Mouse (Mus musculus) kidney, adult 9 months (tissue): ENCODE measurements at regions not wholly inside any gene's neighbourhood (a gene's known extent, or its start where the extent isn't known, plus 50 kb on each side); places are given as distances from the start of the nearest gene placed in this dataset.

Source experiments
- DNase-seq: peaks from one replicate; pipeline ENCODE4 v3.0.0; 2022

DNA sequence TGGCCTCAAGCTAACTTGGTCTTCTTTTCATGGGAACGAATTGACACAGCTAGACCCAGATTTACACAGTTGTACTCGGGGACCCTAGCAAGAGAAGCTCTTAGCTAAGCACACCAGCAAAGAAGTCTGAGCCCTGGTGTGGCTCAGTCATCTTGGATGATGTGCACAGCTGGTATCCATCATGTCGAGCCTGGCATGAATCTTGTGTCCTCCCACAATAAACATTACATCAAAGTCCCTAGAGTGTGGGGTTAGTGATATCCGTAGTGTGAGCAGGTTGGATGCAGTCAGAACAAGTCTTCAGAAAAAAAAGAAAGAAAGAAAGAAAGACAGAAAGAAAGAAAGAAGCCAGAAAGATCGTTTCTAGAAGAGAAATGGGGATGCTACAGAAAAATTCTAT is 52.1 kb upstream of the Hmcn1 start:
- no peak for DNase-seq

- DNase-seq: no peak
Measured at GRCm38 (mm10) chr1:151046626-151047025, 53.4 kb upstream of the Hmcn1 start.

GRCm38 (mm10) chr1:151049726-151050506 is 56.7 kb upstream of the Hmcn1 start:
- DNase-seq: no peak

DNA sequence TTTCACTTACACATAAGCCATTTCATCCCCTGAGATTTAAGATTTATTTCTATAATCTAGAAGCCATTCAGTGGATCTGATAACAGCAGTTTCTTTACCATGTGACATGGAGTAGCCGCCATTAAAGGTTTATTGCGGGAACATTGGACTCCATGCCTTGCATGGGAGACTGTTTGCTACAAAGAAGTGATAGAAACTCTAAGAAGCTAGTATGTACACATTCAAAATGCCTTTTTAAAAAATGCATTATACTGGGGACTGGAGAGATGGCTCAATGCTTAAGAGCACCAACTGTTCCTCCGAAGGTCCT is 57.2 kb upstream of the Hmcn1 start:
- DNase-seq: no peak

GRCm38 (mm10) chr1:151053268-151053667 is 60.0 kb upstream of the Hmcn1 start:
- DNase-seq: peak; percentile 62

- no peak for DNase-seq
Measured at GRCm38 (mm10) chr1:151055396-151055795, 62.2 kb upstream of the Hmcn1 start.

DNA sequence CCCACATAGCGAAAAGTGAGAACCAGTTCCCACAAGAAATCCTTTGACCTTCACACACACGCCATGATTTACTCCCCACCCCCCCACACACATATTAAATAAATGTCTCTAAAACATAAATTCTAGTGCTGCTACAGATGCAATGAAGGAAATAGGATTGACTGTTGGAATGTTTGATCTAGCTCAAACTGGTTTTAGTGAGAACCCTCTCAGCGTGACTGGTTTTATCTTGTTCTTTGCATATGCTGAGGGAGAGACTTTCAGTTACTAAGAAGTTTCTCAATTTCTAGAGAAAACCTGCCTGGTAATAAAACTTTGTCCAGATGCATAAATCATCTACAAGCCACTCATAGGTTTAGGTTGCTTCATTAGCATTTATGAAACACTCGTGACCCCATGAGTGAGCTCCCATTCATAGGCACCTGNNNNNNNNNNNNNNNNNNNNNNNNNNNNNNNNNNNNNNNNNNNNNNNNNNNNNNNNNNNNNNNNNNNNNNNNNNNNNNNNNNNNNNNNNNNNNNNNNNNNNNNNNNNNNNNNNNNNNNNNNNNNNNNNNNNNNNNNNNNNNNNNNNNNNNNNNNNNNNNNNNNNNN is 66.4 kb upstream of the Hmcn1 start:
- peak; percentile 58 for DNase-seq

- peak; percentile 44 for DNase-seq
Measured at GRCm38 (mm10) chr1:151065090-151065567, 71.9 kb upstream of the Hmcn1 start.

DNA sequence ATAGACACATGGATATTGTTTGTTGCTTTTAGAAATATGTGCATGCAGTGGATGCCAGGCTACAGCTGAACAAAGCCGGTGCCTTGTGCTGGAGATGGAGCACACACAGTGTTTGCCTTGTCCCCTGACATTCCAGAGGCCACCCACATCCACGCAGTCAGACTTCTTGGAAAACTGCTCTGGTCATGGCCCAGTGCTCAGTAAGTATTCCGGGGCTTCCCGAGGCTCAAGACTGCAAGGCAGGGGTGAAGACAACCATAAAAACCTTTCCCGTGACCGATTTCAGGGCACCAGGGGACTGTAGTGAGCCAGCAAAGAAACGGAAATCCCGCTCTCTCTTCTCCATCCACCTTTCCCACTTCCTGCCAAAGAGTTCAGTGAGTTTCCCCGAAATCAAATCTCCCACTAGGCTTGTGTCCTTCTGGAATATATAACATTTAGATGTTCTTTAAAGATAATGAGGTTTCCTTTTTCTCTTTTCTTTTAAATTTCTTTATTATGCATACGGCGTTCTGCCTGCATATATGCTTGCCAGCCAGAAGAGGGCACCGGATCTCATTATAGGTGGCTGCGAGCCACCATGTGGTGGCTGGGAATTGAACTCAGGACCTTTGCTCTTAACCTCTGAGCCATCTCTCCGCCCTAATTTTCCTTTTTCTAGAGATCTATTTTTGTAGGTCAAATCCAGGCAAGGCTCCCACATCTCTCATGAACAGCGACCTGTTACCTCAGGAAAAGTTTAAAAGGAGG is 73.3 kb upstream of the Hmcn1 start:
- peak; percentile 67 for DNase-seq

- no peak for DNase-seq
Measured at GRCm38 (mm10) chr1:151074508-151075314, 81.5 kb upstream of the Hmcn1 start.

- no peak for DNase-seq
Measured at GRCm38 (mm10) chr1:151075541-151075940, 82.3 kb upstream of the Hmcn1 start.

DNA sequence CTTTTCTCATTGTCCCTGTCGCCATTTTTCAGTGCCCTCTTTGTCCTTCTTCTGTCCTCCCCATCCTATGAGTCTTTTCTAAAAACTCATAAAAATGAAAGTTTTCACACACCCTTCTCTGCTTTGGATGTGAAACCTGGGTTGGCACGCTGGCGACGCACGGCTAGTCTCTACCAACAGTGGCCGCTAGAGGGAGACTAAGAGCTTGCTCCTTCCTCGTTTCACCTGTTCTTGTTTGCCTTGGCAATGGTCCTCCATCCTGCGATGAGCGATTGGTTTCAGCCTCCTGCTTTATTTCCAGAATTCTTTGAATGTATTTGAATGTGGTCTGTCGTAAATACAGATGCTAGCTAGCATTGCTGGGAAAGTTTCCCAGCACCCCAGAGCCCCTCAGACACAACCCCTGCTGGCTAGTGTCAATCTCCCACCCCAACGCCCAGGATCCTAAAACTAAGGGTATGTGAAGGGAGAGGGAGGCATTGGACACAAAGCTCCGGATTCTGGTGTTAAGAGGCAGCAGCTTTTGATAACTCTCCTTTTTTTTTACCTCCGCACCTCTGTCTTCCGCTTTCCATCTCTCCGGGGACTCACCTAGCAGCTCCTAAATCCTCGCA is 85.8 kb upstream of the Hmcn1 start:
- DNase-seq: peak; percentile 95

DNA sequence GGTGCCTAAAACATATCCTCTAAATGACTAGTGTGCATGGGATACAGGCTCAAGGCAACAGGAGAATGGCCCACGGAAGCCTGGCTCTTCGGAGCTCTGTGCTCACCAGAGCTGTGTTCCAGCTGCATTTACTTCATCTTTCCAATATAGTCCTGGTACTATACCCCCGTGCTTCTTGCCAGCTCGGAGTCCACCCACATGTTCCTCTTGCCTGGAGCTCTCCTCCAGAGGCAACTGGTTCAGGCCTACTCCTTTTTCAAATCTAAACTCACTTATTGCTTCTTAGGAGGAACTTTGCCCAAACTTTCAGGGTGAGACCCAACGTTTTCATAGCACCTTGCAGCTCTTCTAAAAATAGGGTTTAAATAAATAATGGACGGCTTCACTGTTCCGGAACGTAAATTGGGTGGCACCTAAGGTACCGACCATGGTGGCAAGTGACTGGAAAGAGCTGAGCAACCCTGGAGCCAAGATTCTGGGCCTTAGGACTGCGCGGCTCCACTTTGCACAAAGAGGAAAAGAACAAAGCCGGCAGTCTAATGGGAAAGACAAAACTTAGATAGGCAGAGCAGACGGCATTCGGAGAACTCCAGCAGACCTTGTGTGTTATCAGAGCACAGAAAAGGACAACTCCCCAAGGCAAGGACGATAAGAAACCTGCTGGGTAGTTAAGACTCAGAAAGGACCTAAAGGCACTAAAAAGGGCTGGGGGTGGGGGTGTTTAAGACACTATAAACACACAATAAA is 86.6 kb upstream of the Hmcn1 start:
- DNase-seq: no peak

DNA sequence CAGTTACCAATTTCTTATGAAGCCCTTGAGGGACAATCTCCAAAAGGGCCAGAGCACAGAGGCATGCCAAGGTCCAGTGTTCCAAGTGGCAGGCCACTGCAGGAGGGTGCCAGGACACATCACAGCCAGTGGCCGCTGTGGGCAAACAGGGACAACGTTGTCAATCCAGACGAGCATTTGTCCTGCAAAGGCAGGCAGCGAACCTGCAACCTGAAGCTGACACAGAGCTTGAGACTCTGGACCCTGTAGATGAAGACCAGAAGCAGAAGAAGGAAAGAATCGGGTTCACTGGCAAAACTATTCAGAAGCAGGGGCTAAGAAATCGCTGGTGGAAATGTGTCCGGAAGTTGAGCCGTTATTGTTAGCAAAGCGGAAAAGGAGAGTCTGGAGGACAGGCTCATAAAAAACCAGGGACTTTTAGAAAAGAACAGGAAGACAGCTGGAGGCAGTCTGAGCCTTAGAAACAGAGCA is 87.3 kb upstream of the Hmcn1 start:
- DNase-seq: peak; percentile 66

- no peak for DNase-seq
Measured at GRCm38 (mm10) chr1:151082510-151083033, 89.3 kb upstream of the Hmcn1 start.

- no peak for DNase-seq
Measured at GRCm38 (mm10) chr1:151083806-151084205, 90.6 kb upstream of the Hmcn1 start.

GRCm38 (mm10) chr1:151086111-151086859 is 93.0 kb upstream of the Hmcn1 start:
- DNase-seq: no peak

GRCm38 (mm10) chr1:151087151-151087660 is 94.0 kb upstream of the Hmcn1 start:
- DNase-seq: no peak

DNA sequence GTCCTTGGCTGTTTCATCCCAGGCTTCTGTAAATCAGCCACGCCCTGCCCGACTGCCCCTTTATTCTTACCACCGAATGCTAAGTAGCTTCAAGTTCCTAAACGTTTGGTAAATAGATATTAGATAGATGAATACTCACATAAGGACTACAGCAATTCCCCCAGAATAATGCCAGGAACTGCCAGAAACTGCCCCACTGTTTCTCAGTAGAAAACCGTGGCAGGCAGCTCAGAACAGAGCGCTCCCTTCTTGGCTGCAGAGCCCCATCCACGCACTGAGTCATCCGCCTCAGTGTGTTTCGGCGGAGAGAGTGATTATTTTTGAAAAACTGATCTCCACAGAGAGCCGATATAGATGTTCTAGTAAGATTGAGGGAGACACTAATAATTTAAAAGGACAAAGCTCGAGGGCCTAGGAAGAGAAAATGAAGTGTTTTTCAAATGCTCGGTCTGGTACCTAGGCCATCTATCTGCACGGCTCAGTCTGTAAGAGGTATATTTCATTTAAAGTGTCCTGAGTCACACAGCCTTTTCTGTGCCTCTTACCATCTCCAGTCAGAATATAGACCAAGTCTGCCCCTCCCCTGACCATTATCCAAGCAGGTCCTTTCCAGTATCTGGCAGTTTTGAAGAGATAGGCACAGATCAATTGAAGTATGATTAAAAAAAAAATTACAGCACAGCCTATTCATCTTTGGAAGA is 94.4 kb upstream of the Gm47985 start:
- DNase-seq: no peak
